Mouse (Mus musculus): ENCODE results near the gene Snap23.

GRCm38 (mm10) chr2:120539778-120540208, 27.7 kb upstream of the Snap23 start:
- TF ChIP-seq GATA1 (IDR thresholded peaks at IDR 0.05; ENCODE audit: low read length) (no peak), TAL1 (IDR thresholded peaks at IDR 0.05; ENCODE audit: low read length) (no peak)

Data from erythroblast, embryonic 14.5 days (primary cell).